Mouse (Mus musculus): ENCODE measurements at regions not wholly inside any gene's neighbourhood (a gene's known extent, or its start where the extent isn't known, plus 50 kb on each side); places are given as distances from the start of the nearest gene placed in this dataset.

DNA sequence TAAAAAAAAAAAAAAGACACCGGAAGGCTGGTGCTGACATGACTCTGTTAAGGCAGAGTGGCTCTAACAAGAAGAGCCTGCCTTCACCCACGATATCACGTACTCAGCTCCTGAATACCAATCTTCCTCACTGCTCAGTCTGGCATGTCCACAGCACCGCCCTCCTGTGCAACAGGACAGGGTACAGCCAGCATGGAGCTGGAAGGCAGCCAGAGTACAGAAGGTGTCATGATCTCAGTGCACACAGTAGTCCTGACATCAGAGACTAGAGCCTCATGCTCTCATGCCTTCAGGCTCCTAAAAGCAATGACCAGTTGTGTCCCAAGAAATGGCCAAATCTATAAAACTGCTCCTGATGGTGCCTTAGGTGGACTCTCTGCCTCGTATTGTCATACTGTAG lies 229.7 kb upstream of the Zdhhc25 start:
- no peak for DNase-seq (ENCODE audit: low spot score in 2 of 2)

DNA sequence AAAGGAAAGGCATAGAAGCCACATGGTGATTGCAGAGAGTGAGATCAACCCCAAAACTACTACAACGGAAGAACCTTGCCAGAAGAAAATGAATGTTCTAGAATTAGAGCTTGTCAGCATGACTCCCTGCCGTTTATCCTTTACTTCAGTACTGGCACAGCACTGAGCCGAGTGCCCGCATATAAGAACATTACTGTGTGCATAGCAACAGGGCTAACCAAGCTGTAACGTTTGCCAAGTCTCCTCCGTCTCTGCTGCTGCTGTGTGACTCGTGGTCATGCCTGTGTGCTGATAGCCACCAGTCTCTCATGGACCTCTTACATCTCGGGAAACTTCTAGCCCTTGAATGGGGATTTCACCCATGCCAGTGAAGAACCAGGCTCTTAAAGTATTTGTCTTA lies 228.1 kb upstream of the Zdhhc25 start:
- DNase-seq (ENCODE audit: low spot score in 2 of 2) = no peak

DNA sequence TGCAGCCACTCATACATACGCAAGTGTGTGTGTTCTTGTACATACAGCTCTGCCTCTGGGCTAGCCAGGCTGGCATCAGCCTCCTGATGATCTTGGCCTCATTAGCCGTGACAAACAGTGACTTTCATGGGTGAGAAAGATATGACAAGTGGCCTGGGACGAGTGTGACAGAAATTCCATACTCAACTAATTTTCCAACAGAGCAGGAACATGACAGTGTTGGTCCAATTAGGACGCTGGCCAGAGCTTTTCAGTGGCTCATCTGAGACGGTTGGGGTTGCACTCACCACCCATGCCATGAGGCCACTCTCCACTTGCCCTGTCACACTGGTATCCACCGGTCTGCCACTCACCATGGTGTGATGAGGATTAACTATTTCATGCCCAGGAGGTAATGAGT lies 226.2 kb upstream of the Zdhhc25 start:
- DNase-seq (ENCODE audit: low spot score in 2 of 2) = no peak

DNA sequence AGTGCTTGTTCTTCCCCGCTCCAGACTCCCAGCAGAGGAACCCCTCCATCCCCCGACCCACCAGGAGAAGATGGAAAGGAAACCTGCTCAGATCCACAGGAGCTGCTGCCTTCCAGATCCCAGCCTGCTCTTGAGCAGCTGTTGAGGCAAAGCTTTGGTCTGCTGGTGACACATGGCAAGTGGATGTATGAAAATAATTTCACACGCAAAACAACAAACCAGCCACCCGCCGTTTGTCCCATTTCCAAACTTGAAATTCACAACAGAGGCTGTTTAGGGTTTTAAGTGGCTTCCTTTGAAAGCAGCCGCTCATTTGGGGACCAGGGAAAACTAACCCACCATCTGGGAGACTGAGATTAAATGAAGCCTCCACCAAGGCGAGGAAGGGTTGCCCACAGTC lies 220.8 kb upstream of the Zdhhc25 start:
- no peak for DNase-seq (ENCODE audit: low spot score in 2 of 2)

DNA sequence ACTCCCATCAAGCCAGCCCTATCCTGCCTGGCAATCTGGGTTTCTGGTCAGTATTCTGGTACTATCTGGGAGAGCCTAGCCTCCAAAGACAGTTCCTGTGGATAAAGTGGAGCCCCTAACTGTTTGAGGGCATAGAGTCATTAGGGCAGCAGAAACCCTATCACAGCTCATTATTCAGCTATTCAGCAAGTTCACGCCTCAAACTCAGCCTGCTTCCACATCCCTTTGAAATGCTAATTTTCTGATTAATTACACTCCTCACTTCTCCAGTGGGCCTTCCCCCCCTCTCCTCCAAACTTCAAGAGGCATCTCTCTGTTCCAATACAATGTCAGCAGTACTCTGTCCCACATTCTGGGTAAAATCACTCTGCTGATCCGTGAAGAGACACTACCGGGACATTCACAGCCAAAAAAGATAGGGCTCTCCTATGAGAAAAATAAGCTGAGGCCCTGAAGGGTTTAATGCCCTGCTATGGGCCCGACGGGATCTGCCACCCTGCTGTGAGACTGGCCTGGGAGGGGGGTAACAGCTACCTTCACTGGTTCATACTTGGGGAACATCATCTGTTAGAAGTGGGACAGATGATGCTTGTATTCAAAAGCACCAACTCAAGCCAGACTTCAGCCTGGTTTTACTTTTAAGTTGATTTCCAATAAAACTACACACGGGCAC lies 220.0 kb upstream of the Zdhhc25 start:
- DNase-seq (ENCODE audit: low spot score in 2 of 2) = no peak

DNA sequence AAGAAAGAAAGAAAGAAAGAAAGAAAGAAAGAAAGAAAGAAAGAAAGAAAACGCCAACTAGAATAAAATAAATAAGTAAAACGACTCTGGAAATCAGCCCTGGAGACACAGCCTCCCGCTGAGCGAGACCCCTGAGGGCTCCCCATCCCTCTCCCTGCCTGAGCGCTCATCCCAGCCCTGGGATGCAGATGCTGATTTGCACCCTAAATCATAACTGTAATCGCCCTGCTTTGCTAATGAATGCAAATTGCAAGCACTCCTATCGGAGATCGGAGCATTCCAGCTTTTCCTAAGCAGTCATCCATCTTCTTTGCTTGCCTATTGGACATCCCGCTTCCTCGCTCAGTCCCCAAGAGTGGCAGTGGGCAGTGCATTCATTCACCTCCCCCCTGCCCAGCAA lies 218.7 kb upstream of the Zdhhc25 start:
- DNase-seq (ENCODE audit: low spot score in 2 of 2) = no peak

DNA sequence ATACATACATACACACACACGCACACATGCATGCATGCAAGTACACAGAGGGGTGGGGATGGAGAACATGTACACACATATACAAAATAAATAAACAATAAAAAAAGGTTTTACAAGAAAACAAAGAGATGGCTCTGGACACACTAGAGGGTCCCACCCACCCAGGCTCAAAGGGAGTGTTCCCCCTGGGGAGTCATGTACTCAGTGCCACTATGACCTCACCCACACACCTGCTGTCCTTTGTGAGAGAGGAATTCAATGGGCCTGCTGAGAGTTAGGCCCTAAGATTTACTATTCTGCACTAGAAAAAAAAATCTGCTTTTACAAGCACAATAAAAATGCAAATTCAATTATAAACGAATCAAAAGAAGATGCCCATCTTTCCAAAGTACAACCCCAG lies 214.2 kb upstream of the Zdhhc25 start:
- DNase-seq (ENCODE audit: low spot score in 2 of 2) = no peak

DNA sequence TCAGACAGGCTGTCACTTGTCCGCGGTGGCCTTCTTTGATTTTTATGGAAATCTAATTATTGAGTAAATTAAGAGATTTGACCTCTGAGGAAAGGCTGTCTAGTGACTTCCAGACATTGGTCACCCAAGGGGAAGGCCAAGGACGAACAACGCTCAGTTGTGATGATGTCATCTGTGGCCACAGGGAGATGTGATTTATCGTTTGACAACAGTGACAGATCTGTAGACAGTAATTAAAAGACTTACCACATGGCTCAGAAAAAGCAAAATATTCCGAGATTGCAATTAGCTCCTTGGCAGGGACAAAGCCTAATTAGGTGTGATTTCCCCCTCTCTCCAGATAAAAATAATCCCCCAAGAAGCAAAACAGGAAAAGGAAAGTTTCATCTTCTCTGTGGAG lies 213.4 kb upstream of the Zdhhc25 start:
- DNase-seq (ENCODE audit: low spot score in 2 of 2) = no peak

DNA sequence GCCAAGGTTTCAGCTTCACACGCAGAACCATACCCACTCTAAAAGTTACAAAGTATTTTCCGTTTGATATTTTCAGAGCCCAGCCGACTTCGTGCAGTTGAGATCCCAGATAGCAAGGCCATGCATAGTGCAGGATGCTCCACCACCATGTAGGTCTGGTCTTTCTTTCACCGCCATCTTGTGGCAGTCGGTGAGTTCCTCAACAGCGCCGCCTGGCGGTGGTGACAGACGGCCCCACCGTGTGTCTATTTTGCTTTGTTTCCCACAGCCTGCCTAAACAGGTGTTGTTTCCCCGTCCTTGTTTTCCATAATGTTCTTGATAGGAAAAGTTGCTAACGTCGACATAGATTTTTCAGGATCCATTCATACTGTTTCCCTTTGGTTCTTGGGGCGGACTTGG lies 208.3 kb upstream of the Zdhhc25 start:
- DNase-seq (ENCODE audit: low spot score in 2 of 2) = no peak

DNA sequence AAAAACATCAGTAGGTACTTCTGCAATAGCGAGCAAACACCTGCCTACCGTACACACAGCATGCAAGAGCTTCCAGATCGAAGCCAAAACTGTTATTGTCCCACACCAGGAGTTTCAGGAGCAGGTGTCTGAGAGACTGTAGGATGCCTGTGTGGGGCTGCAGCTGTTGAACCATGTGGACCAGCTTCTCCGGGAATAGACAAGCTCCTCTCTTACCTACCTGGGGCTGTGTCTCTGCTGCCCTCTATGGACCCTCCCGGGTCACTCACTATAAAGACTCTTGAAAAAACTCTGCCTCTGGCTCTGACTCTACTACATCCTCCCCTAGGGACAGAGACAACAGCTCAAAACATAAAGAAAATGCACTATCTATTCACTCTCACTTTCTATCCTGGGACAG lies 201.0 kb upstream of the Zdhhc25 start:
- DNase-seq (ENCODE audit: low spot score in 2 of 2) = peak in 1 of 2 experiments; percentile 20

DNA sequence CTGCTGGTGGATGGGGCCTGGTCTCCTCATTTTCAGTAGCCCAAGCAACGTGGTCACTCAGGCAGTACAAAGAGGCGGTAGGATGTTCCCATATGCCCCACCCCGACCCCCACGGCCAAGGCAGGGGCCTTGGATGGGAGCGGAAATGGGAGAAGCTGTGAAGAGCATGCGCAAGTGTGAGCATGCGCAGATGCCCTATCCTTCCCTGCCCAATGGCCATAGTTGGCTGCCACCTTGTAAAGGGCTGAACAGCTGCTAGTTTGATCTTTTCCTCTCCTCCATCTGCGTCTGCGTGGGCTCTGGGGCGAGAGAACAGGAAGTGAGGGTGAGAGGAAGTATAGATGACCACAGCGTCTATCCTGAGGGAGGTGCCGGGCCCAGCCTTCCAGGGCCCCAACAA lies 200.1 kb upstream of the Zdhhc25 start:
- no peak for DNase-seq (ENCODE audit: low spot score in 2 of 2)

DNA sequence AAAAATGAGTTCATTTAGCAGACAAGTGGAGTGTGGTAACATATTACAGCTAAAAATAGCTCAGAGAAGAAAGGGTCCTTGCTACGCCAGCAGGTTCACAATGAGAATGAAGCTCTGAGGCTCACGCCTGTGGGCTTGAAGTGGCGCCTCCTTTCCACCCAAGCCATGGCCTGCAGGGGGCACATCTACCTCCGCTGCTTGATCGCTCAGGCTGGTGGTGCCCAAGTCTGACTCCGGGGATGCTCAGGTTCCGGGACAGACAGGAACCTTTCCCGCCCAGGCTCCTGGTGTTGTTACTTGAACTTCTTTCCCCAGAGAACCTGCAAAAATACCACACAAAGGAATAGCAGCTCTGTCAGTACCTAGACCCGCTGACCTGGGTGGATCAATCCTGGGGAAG lies 199.3 kb upstream of the Zdhhc25 start:
- no peak for DNase-seq (ENCODE audit: low spot score in 2 of 2)

DNA sequence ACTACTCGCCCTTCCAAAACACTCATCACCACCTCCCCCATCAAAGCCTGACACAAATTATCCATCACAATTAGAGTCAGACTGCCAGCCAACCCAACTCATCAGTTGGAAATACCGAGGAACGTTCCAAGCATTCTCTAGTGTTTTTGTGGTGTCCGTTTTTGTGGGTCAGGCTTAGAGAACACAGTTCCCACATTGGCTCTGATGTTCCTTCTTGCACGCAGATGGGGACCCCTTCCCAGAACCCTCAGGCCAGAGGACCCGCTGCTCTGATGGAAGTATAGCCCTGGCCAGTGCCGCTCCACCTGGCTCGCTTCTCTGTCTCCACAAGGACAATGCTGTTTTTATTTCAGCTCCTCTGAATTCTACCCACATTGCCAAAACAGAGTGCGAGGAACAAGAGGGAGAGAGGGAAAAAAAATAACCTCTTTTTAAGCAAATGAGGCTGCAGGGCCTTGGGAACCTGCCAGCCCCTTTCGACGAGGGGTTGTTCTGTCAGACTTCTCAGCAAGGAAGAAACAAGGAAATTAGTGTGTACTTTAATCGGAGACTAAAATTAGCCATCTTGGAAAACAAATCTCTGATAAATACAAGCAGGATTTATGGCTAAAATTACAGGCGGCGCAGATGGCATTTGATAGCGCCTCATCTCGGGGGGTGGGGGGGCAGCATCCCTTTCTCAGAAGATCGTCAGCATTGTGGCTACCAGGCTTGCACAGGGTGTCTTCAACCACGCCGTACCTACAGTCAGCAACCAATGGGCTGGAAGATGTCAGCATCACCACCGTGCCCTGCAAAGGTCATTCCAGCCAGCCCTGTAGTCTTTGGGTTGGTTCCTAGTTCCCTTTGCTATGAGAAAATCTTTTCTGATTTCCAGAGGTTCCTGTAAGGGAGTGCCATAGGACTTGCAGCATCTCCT lies 191.4 kb upstream of the Zdhhc25 start:
- peak; percentile 62 to 67 for DNase-seq (ENCODE audit: low spot score in 2 of 2)

DNA sequence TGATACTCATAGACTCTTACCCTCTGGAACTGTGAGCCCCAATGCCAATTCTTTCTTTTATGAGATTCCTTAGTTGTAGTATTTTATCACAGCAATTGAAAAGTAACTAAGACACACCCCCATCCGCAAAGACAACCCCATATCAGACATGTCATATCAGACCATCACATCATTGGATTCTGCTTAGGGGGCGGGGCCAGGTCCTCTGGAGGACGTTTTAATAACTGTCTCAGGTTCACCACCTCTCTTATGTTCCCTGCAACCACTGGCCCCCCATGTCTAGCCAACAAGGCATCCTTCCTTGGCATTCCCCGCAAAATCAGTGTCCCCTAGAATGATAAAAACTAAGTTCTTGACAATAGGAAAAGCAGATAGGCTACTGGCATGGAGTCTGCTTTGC lies 185.9 kb upstream of the Zdhhc25 start:
- DNase-seq (ENCODE audit: low spot score in 2 of 2) = no peak

DNA sequence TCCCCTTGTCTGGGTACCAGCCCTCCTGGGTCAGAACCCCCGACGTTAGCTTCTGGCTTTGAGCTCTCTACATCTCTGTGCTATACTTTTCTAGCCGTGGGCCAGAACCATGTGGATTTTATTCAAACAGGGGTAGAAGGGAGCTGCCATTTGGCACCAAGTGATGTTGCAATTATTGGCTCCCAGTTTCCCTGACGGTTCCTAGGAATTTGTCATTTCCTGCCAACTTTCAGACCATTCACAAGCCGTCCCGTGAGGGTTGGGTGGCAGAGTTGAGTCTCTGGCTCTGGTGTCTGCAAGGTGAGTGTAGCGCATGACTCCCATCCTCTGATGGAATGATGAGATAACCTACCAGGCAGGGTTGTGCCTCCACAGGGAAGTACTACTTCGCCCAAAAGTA lies 181.2 kb upstream of the Zdhhc25 start:
- no peak for DNase-seq (ENCODE audit: low spot score in 2 of 2)

DNA sequence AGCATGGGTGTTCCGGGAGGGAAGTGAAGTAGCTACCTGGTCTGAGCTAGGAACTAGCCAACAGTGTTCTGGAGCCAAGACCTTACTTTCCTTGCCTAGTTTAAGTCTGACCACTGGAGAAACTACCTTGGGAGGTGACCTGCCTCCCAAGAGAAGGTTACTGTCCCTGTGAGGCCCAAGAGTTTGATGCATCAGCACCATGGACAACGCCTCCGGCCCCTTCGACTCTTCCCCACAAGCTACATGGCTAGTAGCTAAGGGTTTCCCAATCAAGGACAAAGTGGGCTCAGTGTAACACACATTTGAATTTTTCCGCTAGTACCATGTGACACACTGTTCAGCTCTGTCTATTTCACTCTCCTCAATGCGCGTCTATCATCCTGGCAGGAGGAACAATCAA lies 171.7 kb upstream of the Zdhhc25 start:
- DNase-seq (ENCODE audit: low spot score in 2 of 2) = no peak

DNA sequence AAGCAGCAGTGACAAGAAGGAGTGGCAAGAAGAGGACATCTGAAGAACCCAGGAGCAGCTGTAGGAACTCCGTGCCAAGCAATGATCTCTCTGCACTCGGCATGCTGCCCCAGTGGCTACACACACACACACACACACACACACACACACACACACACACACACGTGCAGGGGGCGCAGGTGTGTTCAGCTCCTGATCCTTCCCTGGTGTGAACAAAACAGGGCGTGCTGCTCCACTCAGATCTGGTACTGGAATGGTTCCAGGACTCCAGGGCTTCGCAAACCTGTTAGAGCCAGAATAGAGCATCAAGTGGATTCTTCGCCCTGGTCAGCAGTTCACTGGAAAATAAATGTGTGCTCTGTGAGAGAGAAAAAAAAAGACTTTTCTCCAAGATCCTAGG lies 169.2 kb upstream of the Zdhhc25 start:
- no peak for DNase-seq (ENCODE audit: low spot score in 2 of 2)

DNA sequence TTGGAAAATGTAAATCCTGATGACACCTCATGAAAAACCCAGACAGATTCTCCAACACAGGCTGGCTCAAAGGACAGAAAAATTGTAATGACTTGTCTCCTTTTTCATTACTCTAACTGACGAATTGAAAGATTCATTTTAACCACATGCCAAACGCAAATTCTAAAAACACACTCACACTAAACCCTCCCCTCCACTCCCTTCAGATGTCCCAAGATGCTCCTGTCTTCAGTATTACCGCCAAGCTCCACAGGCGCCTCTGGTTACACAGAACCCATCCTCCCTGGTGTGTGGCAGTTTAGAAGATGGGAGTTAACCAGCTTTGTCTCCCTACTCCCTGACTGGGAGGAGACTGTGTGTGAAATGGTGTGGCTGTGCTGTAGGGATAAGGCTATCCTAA lies 151.8 kb upstream of the Zdhhc25 start:
- no peak for DNase-seq (ENCODE audit: low spot score in 2 of 2)

DNA sequence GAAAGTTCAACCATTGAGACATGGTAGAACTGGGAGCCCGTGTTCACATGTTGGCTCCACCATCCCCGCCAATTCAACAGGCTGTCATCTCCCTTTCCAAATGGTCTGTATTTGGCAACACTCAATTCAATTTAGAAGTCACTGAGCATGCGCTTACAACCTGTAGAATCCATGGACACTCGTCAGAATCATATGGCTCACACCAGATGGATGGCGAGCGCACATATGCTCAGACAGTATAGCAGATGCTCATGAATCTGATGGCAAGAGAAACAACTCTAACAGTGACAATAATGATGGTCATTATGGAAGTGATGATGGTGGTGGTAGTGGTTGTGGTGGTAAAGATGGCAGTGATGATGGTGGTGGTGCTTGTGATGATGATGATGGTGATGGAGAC lies 148.9 kb upstream of the Zdhhc25 start:
- no peak for DNase-seq (ENCODE audit: low spot score in 2 of 2)

DNA sequence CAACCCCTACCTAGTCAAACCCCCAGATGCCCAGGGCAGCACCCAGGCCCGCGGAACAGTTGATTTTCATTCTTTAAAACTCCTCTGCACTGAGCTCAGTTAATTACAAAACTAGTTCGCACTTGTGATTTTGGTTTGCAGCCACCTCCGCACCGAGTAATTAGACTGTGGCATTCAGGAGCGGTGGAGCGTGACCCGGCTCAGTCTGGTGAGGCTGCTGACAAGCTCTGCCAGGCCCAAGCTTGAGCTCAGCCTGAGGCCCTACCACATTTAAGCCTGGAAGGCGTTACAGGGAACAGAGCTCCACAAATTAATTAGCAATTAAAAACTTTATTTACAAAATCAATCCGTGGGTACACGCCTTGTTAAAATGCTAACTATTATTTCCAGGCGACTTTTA lies 132.0 kb upstream of the Zdhhc25 start:
- DNase-seq (ENCODE audit: low spot score in 2 of 2) = peak; percentile 18 to 35

DNA sequence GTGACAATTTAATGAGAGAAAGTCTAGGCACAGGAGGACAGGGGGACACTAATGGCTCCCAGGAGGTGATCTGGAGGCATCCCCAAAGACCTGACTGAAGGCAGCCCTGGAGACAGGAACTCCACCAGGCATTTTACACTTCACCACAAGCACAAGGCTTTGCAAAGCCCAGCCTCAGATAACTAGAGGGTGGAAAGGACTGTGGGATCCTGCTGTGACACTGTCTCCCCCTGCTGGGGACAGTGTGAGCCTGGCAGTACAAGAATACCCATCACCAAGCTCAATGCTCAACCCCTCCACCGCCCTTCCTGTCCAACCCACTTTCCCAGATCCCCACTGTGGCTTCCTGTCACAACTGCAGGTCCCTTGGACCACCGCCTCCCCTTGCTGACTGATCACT lies 131.3 kb upstream of the Zdhhc25 start:
- peak; percentile 54 to 65 for DNase-seq (ENCODE audit: low spot score in 2 of 2)

DNA sequence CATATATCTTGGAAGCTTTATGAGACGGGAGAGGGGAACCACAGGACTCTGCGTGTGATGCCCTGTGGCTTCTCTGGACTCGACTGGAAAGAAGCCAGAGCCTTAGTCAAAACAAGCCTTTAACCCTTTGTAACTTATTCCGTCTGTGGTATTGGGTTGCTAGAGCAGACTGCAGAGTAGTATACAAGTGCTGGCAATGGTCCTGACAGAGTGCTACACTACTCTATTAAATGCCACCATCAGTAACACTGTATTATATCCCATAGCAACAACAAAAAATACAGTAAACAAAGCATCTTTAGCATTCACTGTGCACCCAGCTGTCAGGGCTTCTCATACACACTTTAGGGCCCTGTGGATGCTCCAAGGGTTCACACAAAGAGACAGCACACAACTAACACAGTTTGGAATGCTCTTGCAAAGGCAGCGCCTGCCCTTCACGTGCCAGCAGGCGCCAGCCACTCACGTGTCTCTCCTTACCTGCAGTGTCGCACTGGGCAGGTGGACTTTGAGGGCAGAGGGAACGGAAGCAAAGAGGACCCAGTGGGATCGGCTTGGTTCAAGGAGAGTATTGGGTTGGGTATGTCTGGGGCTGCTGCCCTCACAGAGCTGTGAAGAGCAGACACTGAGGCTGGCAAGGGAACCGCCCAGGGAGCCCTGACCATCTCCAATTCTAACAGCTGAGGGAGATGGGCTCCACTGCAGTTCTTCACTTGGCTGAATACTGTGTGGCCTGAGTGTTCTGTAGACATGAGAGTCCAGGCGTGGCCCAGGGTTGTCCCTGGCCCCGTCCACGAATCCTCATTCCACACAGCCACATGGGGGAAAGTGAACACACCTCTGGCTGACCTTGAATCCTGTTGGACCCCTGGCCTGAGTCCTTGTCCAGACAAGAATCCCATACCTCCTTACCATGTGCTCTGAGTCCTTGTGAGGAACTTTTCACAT lies 130.3 kb upstream of the Zdhhc25 start:
- no peak for DNase-seq (ENCODE audit: low spot score in 2 of 2)

All from frontal cortex, postnatal 10 days (tissue).